Mouse (Mus musculus) monocyte, adult 2 months (primary cell): ENCODE results near the gene Gpn2.

Source experiments
- DNase-seq, 2 experiments: peaks; one replicate each; pipeline ENCODE4 v3.0.0; 2022; ENCODE audit warnings: low spot score in 2 of 2, low read depth in 1 of 2

Gene Gpn2

DNA sequence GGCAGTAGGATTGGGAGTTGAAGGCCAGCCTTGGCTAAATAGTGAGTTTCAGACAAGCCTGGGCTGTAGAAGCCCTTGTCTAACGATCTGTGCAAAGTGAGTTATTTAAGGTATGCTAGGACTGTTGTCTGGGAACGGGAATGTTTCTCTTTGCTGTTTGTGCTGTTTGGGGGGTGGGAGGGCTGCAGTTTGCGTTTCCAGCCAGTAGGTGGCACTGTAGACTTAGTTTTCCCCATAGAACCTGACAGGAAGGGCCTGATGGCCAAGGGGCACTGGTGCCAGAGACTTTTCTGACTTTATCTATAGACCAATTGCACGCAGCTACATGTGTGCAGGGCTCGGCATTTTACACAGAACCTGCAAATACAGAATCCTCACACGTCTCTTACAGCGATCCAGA is 8.4 kb downstream of the Gpn2 start:
- DNase-seq: peak in 1 of 2 experiments; percentile 44

DNA sequence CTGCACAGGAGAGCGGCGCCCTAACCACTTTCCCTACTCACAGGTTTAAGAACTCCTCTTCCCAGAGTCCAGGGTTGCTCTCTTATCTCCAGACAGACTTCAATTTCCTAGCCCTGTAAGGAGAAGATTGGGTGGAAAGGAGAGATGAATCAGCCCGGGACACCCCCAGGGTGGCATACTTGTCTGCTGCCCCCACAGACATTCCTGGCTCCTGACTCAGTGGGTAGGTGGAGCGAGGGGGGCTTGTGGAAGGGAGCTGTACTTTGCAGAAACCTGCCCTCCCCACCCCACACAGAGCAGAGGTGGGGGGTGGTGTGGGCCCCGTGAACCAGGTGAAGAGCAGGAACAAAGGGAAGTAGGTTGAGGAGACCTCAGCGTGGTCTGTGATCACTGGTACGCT is 11.4 kb downstream of the Gpn2 start:
- no peak for DNase-seq

DNA sequence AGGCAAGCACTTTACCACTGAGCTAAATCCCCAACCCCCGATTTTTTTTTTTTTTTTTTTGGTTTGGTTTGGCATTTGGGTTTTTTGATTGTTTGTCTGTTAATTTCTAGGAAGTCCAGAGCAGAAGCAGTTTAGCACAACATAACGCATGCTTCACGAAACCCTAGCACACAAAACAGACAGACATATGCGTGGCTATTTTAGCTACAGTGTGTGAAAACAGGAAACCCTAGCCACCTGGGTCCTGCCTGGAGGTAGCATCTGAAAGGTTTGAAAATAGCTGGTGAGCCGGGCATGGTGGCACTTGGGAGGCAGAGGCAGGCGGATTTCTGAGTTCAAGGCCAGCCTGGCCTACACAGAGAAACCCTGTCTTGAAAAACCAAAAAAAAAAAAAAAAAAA is 11.9 kb downstream of the Gpn2 start:
- no peak for DNase-seq

DNA sequence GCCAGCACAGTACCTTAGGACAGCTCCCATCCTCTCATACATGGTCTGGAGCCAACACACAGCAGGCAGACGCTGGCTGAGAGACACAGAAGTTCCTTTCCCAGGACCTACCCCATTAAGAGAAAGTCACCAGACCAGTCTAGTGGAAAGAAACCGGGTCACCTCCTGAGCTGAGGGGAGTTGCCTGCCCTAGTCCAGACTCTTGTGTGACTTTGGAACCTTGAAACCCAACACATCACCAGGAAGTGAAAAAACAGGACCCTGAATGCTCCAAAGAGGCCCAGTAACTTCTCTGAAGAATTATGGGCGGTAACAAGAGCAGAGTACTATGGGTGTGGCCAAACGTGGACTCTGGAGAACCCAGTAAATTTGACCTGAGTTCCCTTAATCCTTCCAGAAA is 14.5 kb downstream of the Gpn2 start:
- DNase-seq: no peak

DNA sequence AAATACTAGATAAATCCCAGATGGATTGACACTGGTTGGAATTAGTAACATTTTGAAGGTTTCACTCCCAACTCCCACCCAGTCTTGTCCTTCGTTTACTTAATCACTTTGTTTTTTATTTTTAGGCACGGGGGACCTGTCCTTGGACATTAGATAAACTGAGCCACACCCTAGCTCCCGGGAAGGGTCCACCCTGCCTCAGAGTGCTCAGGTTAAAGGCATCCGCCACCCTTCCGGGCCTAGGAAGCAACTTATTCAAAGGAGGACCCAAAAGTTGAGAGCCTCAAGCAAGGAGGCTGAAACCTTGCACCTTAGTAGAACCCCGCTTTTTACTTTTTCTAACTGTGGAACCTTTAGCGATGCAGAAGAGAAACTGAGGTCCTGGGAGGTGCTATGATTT is 15.0 kb downstream of the Gpn2 start:
- DNase-seq: no peak

DNA sequence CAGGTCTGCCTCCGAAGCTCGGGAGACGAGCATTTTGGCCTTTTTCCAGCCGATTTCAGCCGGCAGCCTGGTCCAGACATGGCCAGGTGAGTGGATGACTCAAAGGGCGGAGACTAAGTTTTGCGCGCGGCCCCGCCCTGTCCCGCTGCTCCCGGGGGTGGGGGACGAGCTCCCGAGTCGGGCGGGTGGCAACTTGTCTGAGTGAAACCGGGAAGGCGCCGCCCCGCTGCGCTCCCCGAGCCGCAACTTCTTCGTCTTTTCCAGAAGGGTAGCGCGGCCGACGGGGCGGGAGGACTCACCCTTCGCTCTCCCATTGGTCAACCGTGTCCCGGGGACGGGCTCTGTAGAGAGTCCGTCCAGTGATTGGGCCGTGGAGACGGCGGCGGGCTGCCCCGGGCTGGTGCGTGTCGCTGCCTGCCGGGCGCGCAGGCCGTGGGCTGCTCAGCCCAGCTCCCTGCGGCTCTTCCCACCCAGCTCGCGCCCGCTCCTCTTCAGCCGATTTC is 15.5 kb downstream of the Gpn2 start:
- peak; percentile 47 to 73 for DNase-seq

DNA sequence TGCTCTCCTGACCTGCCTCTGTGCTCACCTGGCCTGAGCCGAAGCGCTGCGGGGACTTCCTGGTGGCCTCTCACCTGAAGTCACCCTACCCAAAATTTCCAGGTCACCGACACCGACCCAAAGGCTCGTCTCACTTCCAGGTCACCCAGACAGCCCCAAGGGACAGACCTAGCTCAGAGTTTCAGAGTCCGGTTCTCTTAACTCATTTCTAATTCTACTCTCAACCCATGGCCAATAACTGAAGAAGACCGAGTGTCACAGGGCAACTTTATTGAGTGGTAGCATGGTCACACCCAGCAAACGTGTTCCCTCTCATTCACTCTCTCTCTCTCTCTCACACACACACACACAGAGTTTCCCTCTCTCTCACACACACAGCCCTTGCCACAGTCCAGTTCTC is 16.1 kb downstream of the Gpn2 start:
- no peak for DNase-seq

DNA sequence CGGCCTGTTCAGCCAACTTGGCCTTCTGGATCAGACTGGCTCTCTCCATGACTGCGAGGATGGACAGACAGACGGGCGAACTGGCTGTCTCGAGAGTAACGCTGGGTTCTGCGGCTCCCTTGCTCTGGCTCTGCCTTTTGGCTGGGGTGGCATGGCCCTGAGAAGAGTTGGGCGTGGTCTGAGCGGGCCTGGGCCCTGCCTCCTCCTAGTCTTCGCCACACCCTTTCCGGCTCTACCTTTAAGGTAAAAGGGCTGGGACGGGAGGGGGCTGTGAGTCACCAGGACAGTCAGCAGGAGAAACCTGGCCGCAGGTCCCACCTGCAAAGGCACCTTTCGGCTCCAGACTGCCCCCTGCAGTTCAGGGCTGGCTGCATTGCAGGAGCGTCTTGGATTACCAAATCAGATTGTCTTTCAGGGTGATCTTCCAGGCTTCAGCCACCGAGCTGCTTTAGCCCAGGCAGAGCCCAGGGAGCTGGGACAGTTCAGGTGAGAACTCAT is 17.6 kb downstream of the Gpn2 start, which contains the start of gene Sfn:
Gene Sfn (minus strand): TSS at position 448 of the 498 bp plus-strand sequence.
- DNase-seq: no peak

DNA sequence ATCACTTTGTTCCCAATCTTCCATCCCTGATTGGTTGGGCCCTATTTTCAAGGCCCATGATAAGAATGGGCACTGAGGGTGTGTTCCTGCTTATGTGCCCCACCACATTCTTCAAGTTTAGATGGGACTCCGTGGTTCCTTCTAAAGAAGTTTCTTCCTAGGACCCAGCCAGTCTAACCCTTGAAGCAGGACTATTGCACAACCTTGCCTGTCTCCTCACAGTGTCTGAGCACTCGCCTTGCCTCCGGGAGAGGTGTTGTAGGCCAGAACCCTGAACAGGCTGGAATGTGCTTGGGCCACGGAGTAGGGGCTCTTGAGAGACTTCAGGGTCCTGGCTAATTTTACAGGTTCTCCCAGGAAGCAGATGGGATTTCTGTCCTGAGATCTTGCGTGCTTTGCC is 18.9 kb downstream of the Gpn2 start:
- no peak for DNase-seq

DNA sequence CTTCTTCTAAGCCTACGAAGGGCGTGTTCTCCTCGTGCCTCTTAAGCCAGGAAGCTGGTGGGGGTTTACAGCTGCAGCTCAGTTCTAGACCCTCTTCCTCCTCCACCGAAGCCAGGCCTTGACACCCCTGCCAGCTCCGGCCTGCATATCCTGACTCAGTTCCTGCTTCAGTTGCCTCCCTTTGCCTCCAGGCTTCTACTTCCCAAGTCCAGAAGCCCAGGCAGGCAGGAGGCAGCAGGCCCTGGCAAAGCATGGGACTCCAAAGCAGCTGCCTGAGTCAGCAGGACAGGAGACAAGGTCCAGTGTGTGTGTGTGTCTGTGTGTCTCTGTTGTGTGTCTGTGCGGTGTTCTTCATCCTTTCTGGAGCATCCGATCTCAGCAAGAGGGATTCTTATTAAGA is 20.0 kb downstream of the Gpn2 start:
- no peak for DNase-seq

DNA sequence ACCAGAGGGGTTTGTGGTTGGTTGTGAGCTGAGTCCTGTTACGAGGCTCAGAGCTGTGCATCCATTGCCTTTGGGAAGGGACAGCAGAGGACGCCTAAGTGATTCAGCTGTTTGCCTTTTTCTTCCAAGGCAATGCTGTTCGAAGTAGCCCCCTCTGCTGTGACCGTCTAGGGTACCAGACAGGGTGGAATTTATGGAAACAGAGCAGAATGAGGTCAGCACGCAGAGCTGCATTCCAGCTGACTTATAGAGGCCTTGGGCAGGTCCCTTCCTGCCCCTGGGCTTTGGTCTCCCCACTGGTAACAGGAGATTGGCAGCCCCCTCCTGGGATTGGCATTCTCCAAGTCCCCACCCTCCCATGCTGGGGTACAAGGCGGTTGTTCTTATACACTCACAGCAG is 20.7 kb downstream of the Gpn2 start:
- DNase-seq: no peak

DNA sequence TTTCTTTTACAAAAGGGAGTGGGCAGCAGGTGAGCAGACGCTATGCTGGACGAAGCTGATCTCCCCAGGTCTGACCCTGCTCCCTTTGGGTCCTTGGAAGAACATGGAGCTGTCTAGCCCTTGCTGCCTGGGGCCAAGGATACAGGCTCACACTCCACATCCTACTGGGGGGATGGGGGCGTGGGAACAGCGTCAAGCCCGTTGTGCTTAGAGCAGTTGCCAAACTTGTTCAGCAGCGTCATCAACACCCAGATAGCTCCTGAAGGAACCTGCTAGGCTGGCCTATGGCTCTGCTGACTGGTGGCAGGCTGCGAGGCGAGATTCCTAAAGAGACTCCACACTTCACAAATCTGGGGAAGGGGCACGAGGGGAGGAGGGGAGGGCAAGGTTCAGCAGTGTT is 21.2 kb downstream of the Gpn2 start:
- DNase-seq: no peak

DNA sequence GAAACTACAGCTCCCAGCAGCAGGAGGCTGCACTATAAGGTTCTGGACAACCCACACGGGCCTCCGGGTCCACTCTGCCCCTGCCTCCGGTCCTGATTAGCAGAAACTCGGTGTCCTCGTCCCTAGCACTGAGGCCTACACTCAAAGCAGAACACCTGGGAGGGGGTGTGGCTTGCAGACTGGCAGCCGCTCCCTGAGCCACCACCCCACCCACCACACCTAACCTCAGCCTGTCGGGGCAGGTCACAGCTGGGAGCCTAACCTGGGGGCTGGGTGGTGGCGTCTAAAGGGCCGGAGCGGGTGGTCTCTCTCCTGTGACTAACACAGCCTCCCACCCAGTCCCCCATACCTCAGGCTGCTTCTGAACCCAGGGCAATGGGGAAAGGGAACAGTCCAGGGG is 23.1 kb downstream of the Gpn2 start:
- DNase-seq: no peak

DNA sequence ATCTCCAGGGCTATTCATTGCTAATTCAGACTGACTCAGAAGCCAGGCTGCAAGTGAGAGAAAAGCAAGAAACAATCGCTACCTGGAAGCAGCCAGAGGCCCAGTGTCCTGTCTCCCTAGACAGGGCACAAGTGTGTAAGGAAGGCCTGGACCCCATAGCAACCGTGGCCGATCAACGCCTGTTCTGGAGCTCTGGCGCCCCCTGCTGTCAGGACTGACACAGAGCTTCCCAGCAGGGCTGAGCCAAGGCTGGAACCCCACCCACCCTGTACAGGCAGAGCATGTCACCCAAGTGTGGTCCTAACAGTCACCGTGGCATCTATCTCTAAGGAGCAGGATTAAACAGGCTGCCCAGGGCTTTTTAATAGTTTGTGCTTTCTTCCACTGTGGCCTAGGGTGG is 25.6 kb downstream of the Gpn2 start:
- peak; percentile 61 to 75 for DNase-seq

DNA sequence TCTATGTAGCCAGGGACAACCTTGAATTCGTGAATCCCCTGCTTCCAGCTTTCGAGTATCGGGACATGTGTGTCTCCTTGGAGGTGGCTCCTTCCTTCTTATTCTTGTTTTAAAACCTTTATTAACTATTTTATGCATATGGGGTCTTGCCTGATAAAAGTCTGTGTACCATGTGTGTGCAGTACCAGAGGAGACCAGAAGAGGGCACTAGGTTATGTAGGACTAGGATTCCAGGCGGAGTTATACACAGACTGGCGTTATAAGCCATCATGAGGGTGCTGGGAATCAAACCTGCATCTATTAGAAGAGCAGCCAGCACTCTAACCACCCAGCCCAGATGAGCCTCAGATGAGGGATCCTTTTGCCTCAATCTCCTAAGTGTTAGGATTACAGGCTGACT is 27.7 kb downstream of the Gpn2 start:
- DNase-seq: no peak

DNA sequence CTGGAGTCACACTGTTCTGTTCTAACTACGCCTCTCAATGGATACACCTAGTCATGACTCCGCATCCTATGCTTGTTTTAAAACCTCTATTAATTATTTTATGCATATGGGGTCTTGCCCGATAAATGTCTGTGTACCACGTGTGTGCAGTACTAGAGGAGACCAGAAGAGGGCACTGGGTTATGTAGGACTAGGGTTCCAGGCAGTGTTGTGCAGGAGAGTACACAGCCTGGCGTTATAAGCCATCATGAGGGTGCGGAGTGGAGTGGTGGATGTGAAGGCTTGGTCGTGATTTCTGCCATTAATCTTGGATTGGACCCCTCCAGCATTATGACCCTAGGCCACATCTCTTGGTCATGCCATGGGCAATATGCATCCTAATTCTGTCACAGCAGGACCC is 28.3 kb downstream of the Gpn2 start:
- DNase-seq: no peak

DNA sequence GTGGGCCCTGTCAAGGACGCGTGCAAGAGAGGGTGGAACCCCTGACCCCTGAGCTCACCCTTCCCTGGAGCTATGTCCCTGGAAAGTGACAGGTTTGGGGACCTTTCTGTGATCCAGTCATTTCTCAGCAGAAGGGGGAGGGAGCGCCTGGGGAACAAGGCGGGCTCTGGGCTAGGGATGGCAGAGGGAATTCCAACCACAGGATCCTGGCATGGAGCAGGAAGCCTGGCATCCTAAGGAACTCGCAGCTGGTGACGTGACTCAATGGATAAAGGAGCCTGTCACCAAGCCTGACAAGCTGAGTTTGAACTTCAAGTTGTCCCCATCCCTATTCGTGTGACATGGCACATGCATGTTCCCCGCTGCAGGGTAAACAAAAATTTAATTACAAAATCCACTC is 28.9 kb downstream of the Gpn2 start:
- no peak for DNase-seq

DNA sequence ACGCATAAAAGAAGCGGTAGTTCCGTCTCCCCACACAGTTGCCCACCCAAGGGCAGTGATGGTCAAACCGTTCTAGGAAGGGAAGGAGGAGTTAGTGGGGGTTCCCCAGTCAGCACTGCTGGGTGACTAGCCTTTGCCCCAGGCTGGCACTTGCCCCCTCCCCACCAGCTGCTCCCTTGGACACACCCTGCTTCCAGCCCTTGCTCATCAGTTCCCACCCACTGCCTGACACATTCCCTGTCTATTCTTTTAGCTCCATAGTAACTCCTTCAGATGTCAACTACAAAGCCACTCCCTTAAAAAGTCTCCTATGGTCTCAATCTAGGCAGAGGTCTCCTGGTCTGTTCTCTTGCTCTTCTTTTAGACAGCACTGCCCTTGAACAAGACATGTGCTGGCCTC is 29.7 kb downstream of the Gpn2 start:
- no peak for DNase-seq

DNA sequence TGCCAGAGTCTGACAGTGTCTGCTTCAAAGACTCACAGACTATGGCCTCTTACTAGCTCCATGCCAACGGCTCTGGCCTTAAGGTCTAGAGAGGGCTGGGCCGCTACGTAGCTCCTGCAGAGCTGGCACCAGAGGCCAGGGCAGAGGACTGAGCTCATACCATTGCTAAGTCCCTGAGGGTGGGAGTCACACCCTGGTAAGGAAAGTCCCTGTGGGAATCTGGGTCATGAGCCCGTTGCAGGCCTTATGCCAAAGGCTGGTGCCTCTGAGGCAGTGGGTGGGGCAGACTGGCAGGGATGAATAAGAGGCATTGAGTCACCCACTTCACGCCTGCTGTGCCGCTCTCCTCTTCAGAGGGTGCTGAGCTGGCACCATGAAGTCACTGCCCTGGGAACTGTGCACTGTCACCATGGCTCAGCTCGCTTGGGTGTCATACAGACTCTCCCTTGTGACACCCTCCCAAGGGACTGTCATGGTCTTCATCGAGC is 30.2 kb downstream of the Gpn2 start:
- no peak for DNase-seq

DNA sequence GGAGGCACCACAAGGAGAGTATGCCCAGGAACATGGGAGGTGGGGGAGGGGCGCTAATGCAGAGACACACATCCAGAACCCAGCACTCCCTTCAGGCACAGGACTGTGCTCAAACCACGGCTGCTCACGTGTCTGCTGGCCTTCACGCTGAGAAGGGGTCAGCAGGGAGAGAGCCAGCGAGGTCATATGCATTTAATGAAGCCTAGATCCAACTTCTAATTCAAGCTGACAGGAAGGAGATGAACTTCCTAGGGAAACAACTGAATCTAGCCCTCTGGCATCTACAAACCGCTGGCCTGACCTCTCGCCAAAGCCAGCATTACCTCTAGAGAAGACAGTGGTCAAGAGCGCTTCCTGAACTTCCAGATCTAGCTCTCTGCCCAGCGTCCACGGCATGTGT is 31.3 kb downstream of the Gpn2 start:
- no peak for DNase-seq

DNA sequence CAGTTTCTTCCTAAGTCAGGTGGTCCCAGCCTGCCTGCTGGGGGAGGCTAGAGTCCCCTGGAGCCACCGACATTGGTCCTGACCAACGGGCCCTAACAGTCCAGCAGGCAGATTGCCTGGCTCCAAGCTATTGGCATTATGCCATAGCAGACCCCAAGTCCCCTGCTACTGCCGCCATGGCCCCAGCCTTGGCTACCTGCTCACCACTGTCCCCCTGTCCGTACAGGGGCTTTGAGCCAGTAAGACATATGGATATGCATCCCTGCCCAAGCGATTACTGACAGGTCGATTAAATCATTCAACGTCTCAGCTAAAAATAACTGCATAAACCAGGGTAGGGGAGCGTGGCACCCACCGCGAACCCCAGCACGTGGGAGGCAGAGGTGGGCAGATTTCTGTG is 33.8 kb downstream of the Gpn2 start:
- DNase-seq: no peak

DNA sequence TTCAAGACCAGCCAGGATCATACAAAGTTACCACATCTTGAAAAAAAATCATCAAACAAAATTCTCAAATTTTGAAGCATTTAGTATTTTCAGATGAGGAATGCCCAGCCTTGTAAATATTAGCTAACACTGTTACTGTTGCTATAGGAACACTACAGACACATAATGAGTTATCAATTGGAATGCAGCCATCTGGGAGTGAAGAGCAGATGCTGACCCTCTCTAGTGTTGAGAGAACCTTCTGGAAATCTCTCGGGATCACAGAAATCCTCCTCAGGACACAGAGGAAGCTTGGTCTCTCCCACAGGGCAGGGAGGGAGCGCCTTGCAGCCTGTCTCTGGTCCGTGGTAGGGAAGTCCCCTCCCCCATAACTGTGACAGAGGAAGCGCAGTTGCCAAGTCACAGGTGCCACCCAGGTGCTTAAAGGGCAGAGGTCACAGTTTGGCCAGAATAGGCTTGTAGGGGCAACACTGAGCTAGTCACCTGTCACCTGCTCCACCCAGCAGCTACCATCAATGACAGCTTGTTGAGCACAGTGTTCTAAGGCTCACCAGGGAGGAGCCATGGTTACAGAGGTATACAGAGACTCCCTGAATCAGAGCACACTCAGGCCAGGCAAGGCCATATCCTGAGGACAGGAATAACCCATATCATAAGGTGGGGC is 35.4 kb downstream of the Gpn2 start:
- DNase-seq: no peak

DNA sequence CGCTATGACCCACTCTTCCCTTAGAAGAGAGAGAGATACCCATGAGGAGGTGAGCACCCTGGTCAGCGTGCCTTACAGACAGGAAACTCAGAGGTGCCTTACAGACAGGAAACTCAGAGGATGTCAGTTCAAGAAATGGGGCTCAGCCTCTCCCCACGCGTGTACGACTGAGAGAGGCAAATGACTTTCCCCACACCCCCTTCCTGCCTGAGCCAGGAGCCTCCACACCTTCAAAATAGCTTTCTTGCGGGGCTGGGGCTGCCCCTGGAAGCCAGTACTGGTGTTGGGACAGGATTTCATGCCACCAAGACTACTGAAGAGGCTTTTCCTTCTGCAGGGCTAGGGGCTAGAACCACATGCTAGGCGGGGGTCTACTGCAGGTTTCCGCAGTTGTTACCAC is 36.5 kb downstream of the Gpn2 start:
- DNase-seq: no peak
